Mouse (Mus musculus) neural tube, embryonic 13.5 days (tissue): ENCODE measurements around the gene Hk2. TPM values are rescaled to one million over a fixed set of nuclear protein-coding genes. Genes with fewer than 3 reads are reported as not detected.

ENCODE experiments used
- ATAC-seq: fragments of 200-750 bp; cut with Nextera tagmentation; 2 replicates; pipeline ENCODE4 v1.8.0; 2017; ENCODE audit warnings: low read depth, mild to moderate bottlenecking, moderate TSS enrichment, moderate library complexity
- H3K27ac ChIP-seq: fragments of 300-500 bp; sonication (generic); replicated peaks from 2 replicates; pipeline ENCODE4 v1.5.1; 2015; ENCODE audit warnings: moderate library complexity, mild to moderate bottlenecking, inconsistent platforms
- H3K27me3 ChIP-seq: fragments of 300-500 bp; sonication (generic); 2 replicates; pipeline ENCODE4 v1.6.1; 2015; ENCODE audit warnings: mild to moderate bottlenecking, inconsistent platforms
- H3K36me3 ChIP-seq: fragments of 300-500 bp; sonication (generic); 2 replicates; pipeline ENCODE4 v1.6.1; 2015; ENCODE audit warnings: mild to moderate bottlenecking, inconsistent platforms
- H3K4me1 ChIP-seq: fragments of 300-500 bp; sonication (generic); replicated peaks from 2 replicates; pipeline ENCODE4 v1.6.1; 2015; ENCODE audit warnings: inconsistent platforms
- H3K4me2 ChIP-seq: fragments of 300-500 bp; sonication (generic); 2 replicates; pipeline ENCODE4 v1.6.1; 2015; ENCODE audit warnings: inconsistent platforms, mild to moderate bottlenecking, moderate library complexity
- H3K4me3 ChIP-seq: fragments of 300-500 bp; sonication (generic); 2 replicates; pipeline ENCODE4 v1.5.1; 2015; ENCODE audit warnings: mild to moderate bottlenecking, inconsistent platforms
- H3K9ac ChIP-seq: fragments of 300-500 bp; sonication (generic); 2 replicates; pipeline ENCODE4 v1.6.1; 2015; ENCODE audit warnings: moderate library complexity, mild to moderate bottlenecking, inconsistent platforms
- H3K9me3 ChIP-seq: fragments of 300-500 bp; sonication (generic); 2 replicates; pipeline ENCODE4 v1.6.1; 2016; ENCODE audit warnings: inconsistent platforms
- whole genome bisulfite sequencing: fragments of 180-500 bp; shearing (Covaris S2); methylation state at CpG from one replicate; pipeline ENCODE4 v1.1.7; 2015; 5-methylcytosine and 5-hydroxymethylcytosine counted together
- polyA plus RNA-seq: library from polyadenylated mRNA; unstranded; fragments of >200 nt; fragmentation: Nextera tagmentation; extraction: Ambion mirVana; gene quantifications from 2 replicates; pipeline ENCODE4 v1.2.1, GENCODE M21; 2015

Hk2 gene
- polyA plus RNA-seq, 1 experiment from 2014 or later = 3.6 TPM

- Histone ChIP-seq H3K9ac (no peak overlapping the region), H3K9me3 (no peaks in the 10 kb centered on the region), H3K4me3 (no peak overlapping the region), H3K4me1 (0 out of 2 replicates have a peak, but pooled peaks cover 3% of the 10 kb centered on the region), H3K36me3 (no peaks in the 10 kb centered on the region), H3K27me3 (no peaks in the 10 kb centered on the region), H3K27ac (no peak overlapping the region), H3K4me2 (no peak overlapping the region)
- WGBS = 90% methylated on average over 14 of the region's 14 CpGs
- ATAC-seq = no peak
These were observed 20.5 kb downstream of the Hk2 start for GRCm38 (mm10) chr6:82753638-82754361.

- 84% methylated on average over 11 of the region's 11 CpGs for WGBS
- no peaks in the 10 kb centered on the region for H3K9me3 ChIP-seq
- no peak overlapping the region for H3K27ac ChIP-seq
- no peak for ATAC-seq
- no peak overlapping the region for H3K4me3 ChIP-seq
- no peaks in the 10 kb centered on the region for H3K36me3 ChIP-seq
- no peaks in the 10 kb centered on the region for H3K27me3 ChIP-seq
- H3K4me1 ChIP-seq = 0 out of 2 replicates have a peak, but pooled peaks cover 3% of the 10 kb centered on the region
- H3K9ac ChIP-seq = no peak overlapping the region
- no peak overlapping the region for H3K4me2 ChIP-seq
These were observed 21.2 kb downstream of the Hk2 start for GRCm38 (mm10) chr6:82753061-82753460.

- no peak overlapping the region for H3K4me3 ChIP-seq
- no peaks in the 10 kb centered on the region for H3K27me3 ChIP-seq
- no peak overlapping the region for H3K9ac ChIP-seq
- WGBS = 96% methylated on average over 7 of the region's 7 CpGs
- H3K27ac ChIP-seq = no peak overlapping the region
- 0 out of 2 replicates have a peak, but pooled peaks cover under 1% of the 10 kb centered on the region for H3K4me1 ChIP-seq
- H3K9me3 ChIP-seq = no peaks in the 10 kb centered on the region
- H3K4me2 ChIP-seq = no peak overlapping the region
- no peak for ATAC-seq
- H3K36me3 ChIP-seq = no peaks in the 10 kb centered on the region
These were observed 22.5 kb downstream of the Hk2 start for GRCm38 (mm10) chr6:82751791-82752190.

GRCm38 (mm10) chr6:82751031-82751430 is 23.2 kb downstream of the Hk2 start:
- Histone ChIP-seq H3K36me3 (no peaks in the 10 kb centered on the region), H3K4me1 (no peaks in the 10 kb centered on the region), H3K9me3 (no peaks in the 10 kb centered on the region), H3K27ac (no peak overlapping the region), H3K9ac (no peak overlapping the region), H3K27me3 (no peaks in the 10 kb centered on the region), H3K4me3 (no peak overlapping the region), H3K4me2 (no peak overlapping the region)
- WGBS = 92% methylated on average over 11 of the region's 11 CpGs
- ATAC-seq = no peak

DNA sequence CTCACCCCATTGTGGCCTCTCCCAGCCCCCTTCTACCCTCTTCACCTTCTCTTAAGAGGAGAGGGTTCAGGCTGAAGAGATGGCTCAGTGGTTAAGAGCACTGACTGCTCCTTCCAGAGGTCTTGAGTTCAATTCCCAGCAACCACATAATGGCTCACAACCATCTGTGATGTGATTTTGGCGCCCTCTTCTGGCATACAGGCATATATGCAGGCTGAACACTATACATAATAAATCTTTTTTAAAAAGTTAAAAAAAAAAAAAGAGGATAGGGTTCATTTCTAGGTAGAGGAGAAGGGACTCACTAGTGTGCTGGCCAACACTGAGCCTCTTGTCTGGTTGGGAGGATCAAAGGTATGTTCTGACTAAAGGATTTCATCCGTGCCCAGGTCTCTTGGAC is 24.2 kb downstream of the Hk2 start:
- Histone ChIP-seq H3K27me3 (no peaks in the 10 kb centered on the region), H3K4me2 (no peak overlapping the region), H3K9ac (no peak overlapping the region), H3K4me1 (no peaks in the 10 kb centered on the region), H3K4me3 (no peak overlapping the region), H3K27ac (no peak overlapping the region), H3K9me3 (no peaks in the 10 kb centered on the region), H3K36me3 (no peaks in the 10 kb centered on the region)
- no peak for ATAC-seq
- 63% methylated on average over 2 of the region's 2 CpGs for WGBS

GRCm38 (mm10) chr6:82748106-82748672 is 26.1 kb downstream of the Hk2 start:
- Histone ChIP-seq H3K4me3 (no peak overlapping the region), H3K9ac (no peak overlapping the region), H3K4me1 (no peaks in the 10 kb centered on the region), H3K27me3 (no peaks in the 10 kb centered on the region), H3K27ac (no peak overlapping the region), H3K9me3 (no peaks in the 10 kb centered on the region), H3K4me2 (no peak overlapping the region), H3K36me3 (no peaks in the 10 kb centered on the region; the same call in 1 of the 2 replicates)
- 92% methylated on average over 9 of the region's 9 CpGs for WGBS
- no peak for ATAC-seq

DNA sequence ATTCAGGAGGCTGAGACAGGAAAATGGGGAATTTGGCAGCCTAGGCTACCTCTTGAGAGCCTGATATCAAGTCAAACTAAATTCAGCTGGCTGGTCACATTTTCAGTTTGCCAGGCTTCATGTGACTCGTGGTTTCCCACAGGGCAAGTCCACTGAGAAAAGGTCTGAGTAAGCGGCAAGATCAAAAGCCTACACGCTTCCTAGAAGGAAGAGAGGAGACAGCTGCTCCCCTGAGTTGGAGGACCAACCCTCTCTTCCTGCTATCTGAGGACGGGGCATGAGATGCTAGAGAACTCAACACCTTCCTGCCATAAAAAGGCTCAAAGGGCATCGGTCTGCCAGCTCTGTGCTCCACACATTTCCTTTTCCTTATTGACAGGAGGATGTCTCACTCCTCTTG is 27.2 kb downstream of the Hk2 start:
- no peak overlapping the region for H3K9ac ChIP-seq
- 73% methylated on average over 5 of the region's 5 CpGs for WGBS
- H3K9me3 ChIP-seq = no peaks in the 10 kb centered on the region
- no peak overlapping the region for H3K4me2 ChIP-seq
- ATAC-seq = no peak
- no peaks in the 10 kb centered on the region; the same call in 1 of the 2 replicates for H3K36me3 ChIP-seq
- no peak overlapping the region for H3K27ac ChIP-seq
- no peaks in the 10 kb centered on the region for H3K27me3 ChIP-seq
- H3K4me3 ChIP-seq = no peak overlapping the region
- H3K4me1 ChIP-seq = no peaks in the 10 kb centered on the region

DNA sequence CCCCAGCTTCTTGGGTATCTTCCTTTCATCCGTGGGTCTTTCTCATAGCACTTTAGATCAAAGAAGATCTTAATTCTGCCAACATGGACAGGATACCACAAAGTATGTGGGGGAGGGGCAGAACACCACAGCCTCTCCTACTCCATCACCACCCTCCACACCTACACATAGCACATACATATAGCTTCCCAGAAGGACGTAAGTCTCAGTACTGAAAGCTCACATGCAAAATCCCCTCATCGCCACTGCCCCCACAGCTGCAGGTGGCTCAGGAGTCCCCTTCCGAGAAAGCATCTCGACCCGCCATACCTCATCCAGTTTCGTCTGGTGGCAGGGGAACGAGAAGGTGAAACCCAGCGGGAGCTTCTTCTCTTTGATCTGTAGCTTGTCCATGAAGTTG is 29.7 kb downstream of the Hk2 start:
- no peak for ATAC-seq
- H3K4me2 ChIP-seq = no peak overlapping the region
- no peak overlapping the region for H3K27ac ChIP-seq
- H3K9me3 ChIP-seq = no peaks in the 10 kb centered on the region
- no peaks in the 10 kb centered on the region; the same call in 1 of the 2 replicates for H3K36me3 ChIP-seq
- H3K4me1 ChIP-seq = peaks cover 3% of the 10 kb centered on the region
- no peak overlapping the region for H3K9ac ChIP-seq
- no peak overlapping the region for H3K4me3 ChIP-seq
- WGBS = 94% methylated on average over 9 of the region's 9 CpGs
- no peaks in the 10 kb centered on the region for H3K27me3 ChIP-seq

DNA sequence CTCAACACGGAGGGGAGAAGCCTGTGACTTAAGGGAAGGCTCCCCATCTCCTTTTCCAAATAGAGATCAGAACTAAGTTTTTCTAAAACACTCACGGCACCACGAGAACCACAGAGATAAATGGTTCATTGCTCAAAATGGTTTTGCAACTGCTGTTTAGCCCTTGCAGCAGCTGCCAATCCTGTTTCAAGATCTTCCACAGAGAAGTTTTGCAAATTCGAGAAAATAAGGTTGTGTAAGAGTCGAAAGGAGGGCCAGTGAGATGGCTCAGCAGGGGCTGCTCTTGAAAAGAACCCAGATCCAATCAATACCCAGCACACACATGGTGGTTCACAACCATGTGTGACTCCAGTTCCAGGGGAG is 32.8 kb downstream of the Hk2 start:
- Histone ChIP-seq H3K27ac (no peak overlapping the region), H3K4me2 (no peak overlapping the region), H3K9ac (no peak overlapping the region), H3K36me3 (no peaks in the 10 kb centered on the region; the same call in 1 of the 2 replicates), H3K4me3 (no peak overlapping the region), H3K9me3 (no peaks in the 10 kb centered on the region), H3K4me1 (peaks cover 3% of the 10 kb centered on the region), H3K27me3 (no peaks in the 10 kb centered on the region)
- 79% methylated on average over 5 of the region's 5 CpGs for WGBS
- ATAC-seq = no peak

GRCm38 (mm10) chr6:82740868-82741517 is 33.3 kb downstream of the Hk2 start:
- Histone ChIP-seq H3K36me3 (no peaks in the 10 kb centered on the region; the same call in 1 of the 2 replicates), H3K27ac (no peak overlapping the region), H3K4me3 (no peak overlapping the region), H3K4me1 (peaks cover 3% of the 10 kb centered on the region), H3K4me2 (no peak overlapping the region), H3K9me3 (no peaks in the 10 kb centered on the region), H3K27me3 (no peaks in the 10 kb centered on the region), H3K9ac (no peak overlapping the region)
- WGBS = 84% methylated on average over 8 of the region's 8 CpGs
- ATAC-seq = no peak

DNA sequence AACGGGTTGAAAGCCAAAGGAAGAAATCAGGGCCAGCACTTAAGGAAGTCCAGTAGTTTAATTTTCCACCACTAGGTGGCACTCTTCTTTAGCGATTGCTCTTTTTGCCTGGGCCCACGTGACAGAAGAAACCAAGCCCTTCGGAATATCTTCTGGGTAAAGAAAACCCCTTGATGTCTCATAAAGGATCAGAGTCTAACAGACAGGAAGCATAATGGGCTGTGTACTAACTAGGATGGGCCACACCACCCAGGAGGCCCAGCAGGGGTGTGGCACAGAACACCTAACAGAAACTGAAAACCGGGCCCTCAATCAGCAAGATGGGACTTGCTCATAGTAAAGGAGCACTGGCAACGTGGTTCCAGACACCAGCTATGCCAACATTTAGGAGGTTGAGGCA is 34.0 kb downstream of the Hk2 start:
- Histone ChIP-seq H3K4me3 (no peak overlapping the region), H3K9ac (0 out of 2 replicates have a peak overlapping the region, but pooled peaks have one; percentile 45), H3K4me2 (0 out of 2 replicates have a peak overlapping the region, but pooled peaks have one; percentile 25), H3K4me1 (peaks cover 3% of the 10 kb centered on the region), H3K36me3 (no peaks in the 10 kb centered on the region; the same call in 1 of the 2 replicates), H3K27ac (no peak overlapping the region), H3K9me3 (no peaks in the 10 kb centered on the region), H3K27me3 (no peaks in the 10 kb centered on the region)
- ATAC-seq = peak; percentile 72
- WGBS = 35% methylated on average over 6 of the region's 6 CpGs
